22 mouse cellular contexts compared by ENCODE assay signal in the genomic region with DNA sequence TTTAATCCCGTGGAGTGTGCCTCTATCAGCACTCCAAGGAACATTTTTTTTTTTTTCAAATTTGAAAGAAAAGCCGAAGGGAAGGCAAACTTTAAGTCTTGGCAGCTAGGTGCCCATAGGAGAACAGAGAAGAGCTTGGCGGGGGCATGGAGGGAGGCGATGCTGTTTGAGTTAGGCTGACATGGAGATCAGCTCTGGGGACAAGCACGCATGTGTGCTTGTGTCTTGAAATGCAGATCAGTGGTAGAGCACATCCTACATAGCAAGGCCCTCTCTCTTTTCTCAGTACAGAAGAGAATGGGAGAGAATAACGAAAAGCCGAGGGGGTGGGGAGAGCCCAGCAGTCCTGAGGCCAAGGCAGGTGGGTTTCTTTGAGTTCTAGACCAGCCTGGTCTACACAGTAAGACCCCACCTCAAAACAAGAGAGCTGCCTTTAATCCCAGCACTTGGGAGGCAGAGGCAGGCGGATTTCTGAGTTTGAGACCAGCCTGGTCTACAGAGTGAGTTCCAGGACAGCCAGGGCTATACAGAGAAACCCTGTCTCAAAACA. TPM values are rescaled to one million over a fixed set of nuclear protein-coding genes. Genes with fewer than 3 reads are reported as not detected.
DNase-seq lines count a peak whose midpoint lies in the region; ATAC-seq and TF ChIP-seq lines count a peak whose summit lies in the region.
"Had no signal": no experiment of that assay in that cellular context is flagged by ENCODE, and none has a peak within 500 bp of the region (broad histone marks: within the 10 kb centered on the region; RNA-seq: fewer than 3 reads in every experiment).

No protein-coding gene starts in this region.

- H3K27me3 ChIP-seq in erythroblast, embryonic 14.5 days (ENCODE audit: control insufficient read depth), result no peaks in the 10 kb centered on the region
- H3K27me3 ChIP-seq in midbrain, embryonic 10.5 days (ENCODE audit: low read depth, poor library complexity, severe bottlenecking), result no peaks in the 10 kb centered on the region
- H3K27me3 ChIP-seq in midbrain, postnatal 0 days (ENCODE audit: insufficient read depth, low read length), result no peaks in the 10 kb centered on the region
- H3K27me3 ChIP-seq in liver, embryonic 13.5 days, result no peaks in the 10 kb centered on the region
- H3K27me3 ChIP-seq: CH12.LX; forebrain, embryonic 13.5 days; limb, embryonic 15.5 days had no signal

- peaks cover 69% of the 10 kb centered on the region for H3K36me3 ChIP-seq in erythroblast, embryonic 14.5 days (ENCODE audit: control insufficient read depth)
- peaks cover 26% of the 10 kb centered on the region for H3K36me3 ChIP-seq in midbrain, embryonic 10.5 days
- H3K36me3 ChIP-seq in midbrain, postnatal 0 days (ENCODE audit: insufficient read depth, low read length), result peaks cover 5% of the 10 kb centered on the region; the same call in 1 of the 2 replicates
- H3K36me3 ChIP-seq in liver, embryonic 13.5 days, result peaks cover 31% of the 10 kb centered on the region

- H3K9ac ChIP-seq in midbrain, postnatal 0 days (replicated peaks; ENCODE audit: low read length, poor library complexity, severe bottlenecking), result no peak overlapping the region
- H3K9ac ChIP-seq in liver, embryonic 13.5 days, result peak overlapping the region; percentile 88
- H3K9ac ChIP-seq: forebrain, embryonic 13.5 days; limb, embryonic 15.5 days had no signal

- WGBS in midbrain, embryonic 10.5 days, result 93% methylated on average over 8 of the region's 8 CpGs
- 95% methylated on average over 8 of the region's 8 CpGs for WGBS in midbrain, postnatal 0 days
- 72% methylated on average over 8 of the region's 8 CpGs for WGBS in liver, embryonic 13.5 days (ENCODE audit: insufficient replicate concordance)

- H3K4me2 ChIP-seq in midbrain, postnatal 0 days (ENCODE audit: low read depth, low read length, poor library complexity, severe bottlenecking), result no peak overlapping the region
- H3K4me2 ChIP-seq in liver, embryonic 13.5 days, result peak overlapping the region; percentile 80

- ATAC-seq in erythroblast, adult 5-6 weeks (replicated peaks; ENCODE audit: low FRiP score, poor library complexity, severe bottlenecking), result no peak
- no peak for ATAC-seq in midbrain, postnatal 0 days (ENCODE audit: low FRiP score)
- ATAC-seq in liver, embryonic 13.5 days (ENCODE audit: low read depth), result no peak

- peaks cover 13% of the 10 kb centered on the region for H3K9me3 ChIP-seq in erythroblast, embryonic 14.5 days (ENCODE audit: control insufficient read depth, low read length)
- H3K9me3 ChIP-seq in midbrain, embryonic 10.5 days (replicated peaks), result peaks cover 10% of the 10 kb centered on the region
- no peaks in the 10 kb centered on the region for H3K9me3 ChIP-seq in midbrain, postnatal 0 days (ENCODE audit: low read length)
- H3K9me3 ChIP-seq in liver, embryonic 13.5 days (replicated peaks), result peaks cover 5% of the 10 kb centered on the region
- H3K9me3 ChIP-seq: forebrain, embryonic 13.5 days; limb, embryonic 15.5 days had no signal

- H3K27ac ChIP-seq in midbrain, embryonic 10.5 days (replicated peaks), result no peak overlapping the region
- H3K27ac ChIP-seq in midbrain, postnatal 0 days (ENCODE audit: low read depth, low read length), result no peak overlapping the region
- peak overlapping the region; percentile 99 for H3K27ac ChIP-seq in liver, embryonic 13.5 days
- H3K27ac ChIP-seq: forebrain, embryonic 13.5 days had no signal

- peaks cover 82% of the 10 kb centered on the region for H3K4me1 ChIP-seq in erythroblast, embryonic 14.5 days (ENCODE audit: control insufficient read depth)
- H3K4me1 ChIP-seq in midbrain, embryonic 10.5 days, result peaks cover 20% of the 10 kb centered on the region
- no peaks in the 10 kb centered on the region for H3K4me1 ChIP-seq in midbrain, postnatal 0 days (ENCODE audit: insufficient read depth, low read length)
- peaks cover 79% of the 10 kb centered on the region for H3K4me1 ChIP-seq in liver, embryonic 13.5 days (replicated peaks)

- peak overlapping the region; percentile 72 for H3K4me3 ChIP-seq in erythroblast, embryonic 14.5 days (replicated peaks)
- H3K4me3 ChIP-seq in midbrain, embryonic 10.5 days, result peak overlapping the region; percentile 66; the same call in 1 of the 2 replicates
- H3K4me3 ChIP-seq in midbrain, postnatal 0 days (ENCODE audit: low read depth, low read length), result no peak overlapping the region
- peak overlapping the region; percentile 72 for H3K4me3 ChIP-seq in liver, embryonic 13.5 days (replicated peaks)

- TF ChIP-seq CTCF in midbrain, postnatal 0 days (IDR thresholded peaks at IDR 0.05), result no peak

- DNase-seq in midbrain, embryonic 10.5 days (ENCODE audit: low spot score), result no peak
- DNase-seq in midbrain, postnatal 0 days (ENCODE audit: low spot score), result no peak
- DNase-seq in liver, embryonic 13.5 days, result no peak
- no peak for DNase-seq in spleen, adult 12 weeks (ENCODE audit: low spot score)
- DNase-seq in kidney, postnatal 10 days, result no peak
- DNase-seq: adrenal gland, postnatal 25 days; embryo, embryonic 11 days; gastrocnemius, postnatal 25 days; kidney, adult 9 months; lung, postnatal 14 days; midbrain, embryonic 14.5 days; thymus, adult 18-20 months had no signal

RNA-seq across cellular contexts. Expression of gene Smg9, which starts 1.0 kb away (rescaled TPM):
- polyA plus RNA-seq in erythroblast, embryonic 14.5 days (2012), result 16.4 and 18.4 TPM in 2 replicates
- total RNA-seq in erythroblast, adult 5-6 weeks (2015; ENCODE audit: low replicate concordance), result 9.6 and 11.1 TPM in 2 replicates
- 13.3 and 16.0 TPM in 2 replicates for total RNA-seq in erythroblast, adult 5-6 weeks (2017; ENCODE audit: low replicate concordance)
- 29.0 and 34.1 TPM in 2 replicates for polyA plus RNA-seq in midbrain, embryonic 10.5 days (2016; fragmentation: Nextera tagmentation; extraction: Ambion mirVana)
- 34.2 and 50.0 TPM in 2 replicates for total RNA-seq in midbrain, postnatal 0 days (2014; rRNA removed)
- 28.7 and 30.1 TPM in 2 replicates for polyA plus RNA-seq in midbrain, postnatal 0 days (2015; fragmentation: Nextera tagmentation; extraction: Ambion mirVana)
- 15.2 and 16.5 TPM in 2 replicates for polyA plus RNA-seq in liver, embryonic 13.5 days (2015; fragmentation: Nextera tagmentation; extraction: Ambion mirVana)

RNA-seq across cellular contexts. Expression of gene Kcnn4, which starts 28.4 kb away (rescaled TPM):
- 56.1 and 61.3 TPM in 2 replicates for polyA plus RNA-seq in erythroblast, embryonic 14.5 days (2012)
- 102 and 125 TPM in 2 replicates for total RNA-seq in erythroblast, adult 5-6 weeks (2015; ENCODE audit: low replicate concordance)
- 244 and 272 TPM in 2 replicates for total RNA-seq in erythroblast, adult 5-6 weeks (2017; ENCODE audit: low replicate concordance)
- 3.3 and 4.0 TPM in 2 replicates for polyA plus RNA-seq in midbrain, embryonic 10.5 days (2016; fragmentation: Nextera tagmentation; extraction: Ambion mirVana)
- 0.27 and 2.5 TPM in 2 replicates for total RNA-seq in midbrain, postnatal 0 days (2014; rRNA removed)
- polyA plus RNA-seq in midbrain, postnatal 0 days (2015; fragmentation: Nextera tagmentation; extraction: Ambion mirVana), result 0.81 and 1.1 TPM in 2 replicates
- polyA plus RNA-seq in liver, embryonic 13.5 days (2015; fragmentation: Nextera tagmentation; extraction: Ambion mirVana), result 126 and 128 TPM in 2 replicates

RNA-seq across cellular contexts. Expression of gene Lypd5, which starts 49.4 kb away (rescaled TPM):
- 0.02 TPM in 1 of 2 replicates, not detected in the other for polyA plus RNA-seq in erythroblast, embryonic 14.5 days (2012)
- not detected in 2 replicates for total RNA-seq in erythroblast, adult 5-6 weeks (2015; ENCODE audit: low replicate concordance)
- not detected in 2 replicates for total RNA-seq in erythroblast, adult 5-6 weeks (2017; ENCODE audit: low replicate concordance)
- polyA plus RNA-seq in midbrain, embryonic 10.5 days (2016; fragmentation: Nextera tagmentation; extraction: Ambion mirVana), result not detected in 2 replicates
- total RNA-seq in midbrain, postnatal 0 days (2014; rRNA removed), result 0.44 TPM in 1 of 2 replicates, not detected in the other
- polyA plus RNA-seq in midbrain, postnatal 0 days (2015; fragmentation: Nextera tagmentation; extraction: Ambion mirVana), result not detected in 2 replicates
- not detected in 2 replicates for polyA plus RNA-seq in liver, embryonic 13.5 days (2015; fragmentation: Nextera tagmentation; extraction: Ambion mirVana)
- total RNA-seq: adrenal gland, postnatal 25 days; CH12.LX; gastrocnemius, postnatal 25 days; layer of hippocampus, postnatal 14 days; left cerebral cortex, postnatal 25 days had no signal
- polyA plus RNA-seq: forebrain, embryonic 13.5 days; heart, embryonic 16.5 days; hindbrain, embryonic 10.5 days; midbrain, embryonic 14.5 days; stomach, embryonic 14.5 days had no signal

RNA-seq across cellular contexts. Expression of gene Irgc1, which starts 53.7 kb away (rescaled TPM):
- not detected in 2 replicates for polyA plus RNA-seq in erythroblast, embryonic 14.5 days (2012)
- not detected in 2 replicates for total RNA-seq in erythroblast, adult 5-6 weeks (2015; ENCODE audit: low replicate concordance)
- not detected in 2 replicates for total RNA-seq in erythroblast, adult 5-6 weeks (2017; ENCODE audit: low replicate concordance)
- polyA plus RNA-seq in midbrain, embryonic 10.5 days (2016; fragmentation: Nextera tagmentation; extraction: Ambion mirVana), result not detected in 2 replicates
- total RNA-seq in midbrain, postnatal 0 days (2014; rRNA removed), result not detected in 2 replicates
- not detected in 2 replicates for polyA plus RNA-seq in midbrain, postnatal 0 days (2015; fragmentation: Nextera tagmentation; extraction: Ambion mirVana)
- polyA plus RNA-seq in liver, embryonic 13.5 days (2015; fragmentation: Nextera tagmentation; extraction: Ambion mirVana), result not detected in 2 replicates
- total RNA-seq: adrenal gland, postnatal 25 days; CH12.LX; gastrocnemius, postnatal 25 days; layer of hippocampus, postnatal 14 days had no signal
- polyA plus RNA-seq: hindbrain, embryonic 10.5 days; midbrain, embryonic 14.5 days; stomach, embryonic 14.5 days had no signal

Comparison
In these comparisons a context has a peak if more than half of its experiments do, and no peak if none do; other contexts are left out.
1. RNA of gene Kcnn4, which starts 28.4 kb away (polyA plus RNA-seq): 126 to 128 TPM in liver, embryonic 13.5 days and 56.1 to 61.3 TPM in erythroblast, embryonic 14.5 days; 3.3 to 4.0 TPM in midbrain, embryonic 10.5 days and 0.81 to 1.1 TPM in midbrain, postnatal 0 days; every median in the first group is over 10 times any median in the second.